Mouse (Mus musculus) lung, postnatal 0 days (tissue): ENCODE measurements around the gene Rpl13a. TPM values are rescaled to one million over a fixed set of nuclear protein-coding genes. Genes with fewer than 3 reads are reported as not detected.

Experiments
- ATAC-seq: fragments of 200-750 bp; cut with Nextera tagmentation; 2 replicates; pipeline ENCODE4 v1.8.0; 2017; ENCODE audit warnings: moderate library complexity
- DNase-seq: peaks from one replicate; pipeline ENCODE4 v3.0.0-alpha.2; 2016; ENCODE audit warnings: low spot score
- H3K27ac ChIP-seq: fragments of 300-500 bp; sonication (generic); 2 replicates; pipeline ENCODE4 v1.5.1; 2014; ENCODE audit warnings: antibody characterized with exemption, mild to moderate bottlenecking, low read length, mixed read lengths
- H3K27me3 ChIP-seq: fragments of 300-500 bp; sonication (generic); replicated peaks from 2 replicates; pipeline ENCODE4 v1.6.1; 2014; ENCODE audit warnings: low read length, mixed read lengths; ENCODE audit not compliant: insufficient read depth
- H3K36me3 ChIP-seq: fragments of 300-500 bp; sonication (generic); 2 replicates; pipeline ENCODE4 v1.6.1; 2014; ENCODE audit warnings: low read length, mixed read lengths; ENCODE audit not compliant: insufficient read depth
- H3K4me1 ChIP-seq: fragments of 300-500 bp; sonication (generic); 2 replicates; pipeline ENCODE4 v1.6.1; 2014; ENCODE audit warnings: antibody characterized with exemption, low read depth, low read length, mixed read lengths; ENCODE audit not compliant: insufficient read depth
- H3K4me2 ChIP-seq: fragments of 300-500 bp; sonication (generic); replicated peaks from 2 replicates; pipeline ENCODE4 v1.6.1; 2014; ENCODE audit warnings: low read depth, mild to moderate bottlenecking, low read length, moderate library complexity, mixed read lengths
- H3K4me3 ChIP-seq: fragments of 300-500 bp; sonication (generic); 2 replicates; pipeline ENCODE4 v1.5.1; 2014; ENCODE audit warnings: low read depth, low read length
- H3K9ac ChIP-seq: fragments of 300-500 bp; sonication (generic); replicated peaks from 2 replicates; pipeline ENCODE4 v1.6.1; 2014; ENCODE audit warnings: low read depth, mild to moderate bottlenecking
- H3K9me3 ChIP-seq: fragments of 300-500 bp; sonication (generic); 2 replicates; pipeline ENCODE4 v1.6.1; 2016; ENCODE audit warnings: low read length, mixed read lengths
- CTCF ChIP-seq: IDR thresholded peaks from 2 replicates; pipeline ENCODE4 v1.5.1; 2016; ENCODE audit warnings: antibody characterized with exemption, mild to moderate bottlenecking
- EP300 ChIP-seq: IDR thresholded peaks from 2 replicates; pipeline ENCODE4 v1.6.1; 2016; ENCODE audit warnings: antibody characterized with exemption, mild to moderate bottlenecking, control low read depth
- WGBS: fragments of 180-500 bp; shearing (Covaris S2); extraction: QIAGEN DNeasy Blood & Tissue Kit; methylation state at CpG from one replicate; pipeline ENCODE4 v1.1.7; 2014; 5-methylcytosine and 5-hydroxymethylcytosine counted together
- polyA plus RNA-seq: library from polyadenylated mRNA; unstranded; fragments of >200 nt; fragmentation: Nextera tagmentation; extraction: Ambion mirVana; gene quantifications from 2 replicates; pipeline ENCODE4 v1.2.1, GENCODE M21; 2015

Gene Rpl13a
- polyA plus RNA-seq, 1 experiment from 2014 or later, result 1,148 TPM

DNA sequence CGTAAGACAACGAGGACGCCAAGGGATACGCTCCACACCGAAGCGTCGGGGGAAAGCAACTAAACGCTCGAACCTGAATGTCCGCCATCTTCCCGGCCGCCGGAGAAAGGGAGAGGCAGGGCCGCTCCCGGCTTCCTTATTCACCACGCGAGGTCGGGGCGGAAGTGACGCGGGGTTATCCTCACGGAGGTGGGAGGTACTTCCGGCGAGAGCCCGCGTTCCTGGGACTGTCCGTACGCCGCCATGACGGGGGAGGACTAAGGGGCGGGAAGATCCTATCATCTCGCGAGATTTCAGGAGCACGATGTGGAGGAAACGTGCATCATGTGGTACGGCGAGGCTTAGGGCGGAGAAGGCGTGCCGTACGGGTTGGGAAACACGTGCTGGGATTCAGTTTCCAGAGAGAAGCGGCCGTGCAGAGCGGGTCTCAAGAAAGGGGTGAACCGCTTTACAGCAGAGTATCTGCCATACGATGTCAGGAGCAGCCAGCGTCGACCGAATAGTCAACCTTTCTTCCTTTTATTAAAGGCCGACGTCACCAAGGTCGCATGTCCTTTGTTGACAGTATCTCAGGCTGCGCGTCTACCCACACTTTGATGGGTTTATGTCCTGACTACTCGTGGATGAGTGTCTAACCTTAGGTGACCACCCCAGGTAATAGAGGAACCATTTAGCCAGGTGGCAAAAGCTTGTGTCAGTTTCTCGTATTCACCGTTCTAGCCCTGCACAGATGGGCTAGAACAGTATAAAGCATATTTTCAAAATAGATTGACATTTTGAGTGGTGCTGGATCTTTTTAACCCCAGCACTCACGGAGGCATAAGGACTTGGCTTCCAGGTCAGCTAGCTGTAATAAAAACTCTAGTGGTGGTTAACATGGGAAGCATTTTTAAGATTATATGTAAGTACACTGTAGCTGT, 4.1 kb downstream of the Rpl13a start, which contains the start of gene Rps11:
Gene Rps11 (minus strand): TSS at position 216 of the 920 bp plus-strand sequence.
- H3K27ac ChIP-seq, result peak within 1 kb of the TSS; percentile 70
- H3K4me2 ChIP-seq, result peak within 1 kb of the TSS; percentile 73
- H3K9ac ChIP-seq, result peak within 1 kb of the TSS; percentile 82
- no peaks in the 10 kb centered on the region for H3K27me3 ChIP-seq
- 1% methylated on average over 58 of the region's 59 CpGs for WGBS
- DNase-seq (peak; percentile 100), ATAC-seq (peak; percentile 82)
- TF ChIP-seq CTCF, result no peak
- peak; percentile 66 for TF ChIP-seq EP300
- H3K4me1 ChIP-seq, result peaks cover 12% of the 10 kb centered on the region; the same call in 1 of the 2 replicates
- H3K9me3 ChIP-seq, result no peaks in the 10 kb centered on the region
- H3K36me3 ChIP-seq, result peaks cover 26% of the 10 kb centered on the region; the same call in 1 of the 2 replicates
- H3K4me3 ChIP-seq, result peak within 1 kb of the TSS; percentile 76

DNA sequence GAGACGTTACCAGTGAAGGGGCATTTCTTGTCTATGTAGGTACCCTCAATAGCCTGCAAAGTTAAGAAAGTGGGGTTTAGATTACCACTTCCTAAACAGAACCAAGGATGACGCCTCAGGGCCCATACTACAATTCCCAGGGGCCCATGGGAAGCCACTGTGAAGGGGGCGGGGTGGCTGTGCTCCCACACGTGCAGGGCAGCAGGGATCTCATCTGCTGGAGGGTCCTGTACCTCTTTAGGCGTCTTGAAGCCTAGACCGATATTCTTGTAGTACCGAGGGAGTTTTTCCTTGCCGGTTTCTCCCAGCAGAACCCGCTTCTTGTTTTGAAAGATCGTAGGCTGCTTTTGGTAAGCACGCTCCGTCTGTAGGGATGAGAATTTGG, 5.4 kb downstream of the Rpl13a start:
- no peak for ATAC-seq
- no peak overlapping the region for H3K27ac ChIP-seq
- peaks cover 26% of the 10 kb centered on the region; the same call in 1 of the 2 replicates for H3K36me3 ChIP-seq
- H3K9ac ChIP-seq, result 0 out of 2 replicates have a peak overlapping the region, but pooled peaks have one; percentile 82
- peak overlapping the region; percentile 73 for H3K4me2 ChIP-seq
- no peaks in the 10 kb centered on the region for H3K27me3 ChIP-seq
- TF ChIP-seq EP300, result no peak
- TF ChIP-seq CTCF, result no peak
- peak; percentile 59 for DNase-seq
- H3K4me3 ChIP-seq, result peak overlapping the region; percentile 76
- peaks cover 12% of the 10 kb centered on the region; the same call in 1 of the 2 replicates for H3K4me1 ChIP-seq
- H3K9me3 ChIP-seq, result no peaks in the 10 kb centered on the region
- WGBS, result 10% methylated on average over 12 of the region's 12 CpGs

DNA sequence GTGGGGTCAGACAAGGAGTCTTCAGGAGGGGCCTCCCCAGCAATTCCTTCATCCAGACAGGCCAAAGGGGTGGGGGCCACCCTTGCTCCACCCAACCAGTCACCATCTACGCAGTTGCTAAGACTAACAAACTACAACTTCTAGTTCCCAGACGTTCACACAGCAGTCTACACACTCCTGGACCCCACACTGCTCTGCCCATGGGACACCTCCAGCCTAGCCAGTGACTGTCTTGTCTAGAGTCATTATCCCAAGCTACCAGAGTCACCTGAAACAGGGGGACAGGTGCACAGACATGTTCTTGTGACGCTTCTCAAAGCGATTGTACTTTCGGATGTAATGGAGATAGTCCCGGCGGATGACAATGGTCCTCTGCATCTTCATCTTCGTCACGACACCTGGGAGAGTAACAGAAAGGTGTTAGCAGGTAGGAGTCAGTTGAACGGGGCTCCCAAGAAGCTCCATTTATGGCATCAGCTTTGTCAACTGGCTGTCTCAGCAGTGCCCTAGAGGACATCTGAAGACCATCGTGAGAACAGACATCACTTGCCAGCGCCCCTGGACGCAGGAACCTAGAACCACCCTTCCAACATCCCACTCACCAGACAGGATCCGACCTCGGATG, 5.9 kb downstream of the Rpl13a start:
- TF ChIP-seq CTCF (no peak), EP300 (no peak)
- no peaks in the 10 kb centered on the region for H3K27me3 ChIP-seq
- peaks cover 26% of the 10 kb centered on the region; the same call in 1 of the 2 replicates for H3K36me3 ChIP-seq
- H3K9ac ChIP-seq, result 0 out of 2 replicates have a peak overlapping the region, but pooled peaks have one; percentile 82
- no peak for DNase-seq
- no peak overlapping the region for H3K4me3 ChIP-seq
- peaks cover 9% of the 10 kb centered on the region; the same call in 1 of the 2 replicates for H3K4me1 ChIP-seq
- H3K4me2 ChIP-seq, result peak overlapping the region; percentile 73
- ATAC-seq, result no peak
- H3K9me3 ChIP-seq, result no peaks in the 10 kb centered on the region
- no peak overlapping the region for H3K27ac ChIP-seq
- WGBS, result 71% methylated on average over 15 of the region's 15 CpGs

DNA sequence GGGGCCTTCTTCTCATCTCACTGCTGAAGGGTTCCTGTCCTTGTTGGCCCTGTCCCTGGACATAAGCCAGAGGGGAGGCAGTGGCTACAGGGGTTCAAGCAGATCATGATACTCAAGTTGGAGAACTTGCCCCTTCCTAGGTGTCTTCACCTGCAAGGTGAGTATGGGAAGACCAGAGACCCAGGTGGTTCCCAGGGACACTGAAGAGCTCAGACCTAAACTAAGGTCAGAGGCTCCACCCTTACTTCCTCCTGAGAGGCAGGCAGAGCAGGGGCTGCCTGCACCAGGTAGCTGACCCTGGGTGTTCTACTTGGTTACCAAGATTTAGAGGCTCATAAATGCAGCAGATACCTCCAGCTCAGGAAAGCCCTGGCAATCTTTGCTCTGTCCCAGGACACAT, 6.6 kb downstream of the Rpl13a start:
- Histone ChIP-seq H3K4me3 (no peak overlapping the region), H3K9me3 (no peaks in the 10 kb centered on the region), H3K27ac (peak overlapping the region; percentile 52), H3K27me3 (no peaks in the 10 kb centered on the region), H3K4me1 (peaks cover 4% of the 10 kb centered on the region; the same call in 1 of the 2 replicates), H3K9ac (no peak overlapping the region), H3K4me2 (peak overlapping the region; percentile 33), H3K36me3 (peaks cover 25% of the 10 kb centered on the region; the same call in 1 of the 2 replicates)
- ATAC-seq, result no peak
- no peak for DNase-seq
- TF ChIP-seq EP300 (no peak), CTCF (no peak)

DNA sequence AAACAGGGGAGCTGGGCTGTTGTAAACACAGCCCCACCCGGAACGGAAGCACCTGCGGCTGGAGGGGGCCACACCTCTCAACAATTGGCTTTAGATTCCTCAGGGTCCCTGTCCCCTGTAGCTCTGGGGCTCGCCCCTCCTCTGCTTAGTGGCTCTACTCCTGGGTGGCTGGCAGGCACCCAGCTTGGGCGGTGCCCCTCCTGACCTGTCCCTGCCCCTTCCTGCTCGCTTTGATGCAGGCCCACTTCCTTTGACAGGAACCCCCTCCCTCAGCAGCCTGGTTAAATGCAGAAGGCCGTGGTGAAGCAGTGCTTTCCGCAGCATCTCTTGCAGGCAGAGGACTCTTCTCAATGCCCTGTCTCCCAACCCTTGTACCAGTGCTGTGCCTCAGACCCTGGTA, 7.2 kb downstream of the Rpl13a start:
- peak overlapping the region; percentile 52 for H3K27ac ChIP-seq
- no peaks in the 10 kb centered on the region for H3K9me3 ChIP-seq
- ATAC-seq (peak; percentile 30), DNase-seq (peak; percentile 71)
- no peaks in the 10 kb centered on the region for H3K27me3 ChIP-seq
- H3K4me1 ChIP-seq, result peaks cover 4% of the 10 kb centered on the region; the same call in 1 of the 2 replicates
- H3K36me3 ChIP-seq, result peaks cover 19% of the 10 kb centered on the region; the same call in 1 of the 2 replicates
- H3K4me3 ChIP-seq, result no peak overlapping the region
- H3K9ac ChIP-seq, result no peak overlapping the region
- peak; percentile 77 for TF ChIP-seq EP300
- TF ChIP-seq CTCF, result no peak
- WGBS, result 26% methylated on average over 8 of the region's 8 CpGs
- H3K4me2 ChIP-seq, result peak overlapping the region; percentile 33; the same call in 1 of the 2 replicates
